Mouse (Mus musculus) ES-E14 (cell line): ENCODE results near the gene Pwp2. TPM values are rescaled to one million over a fixed set of nuclear protein-coding genes. Genes with fewer than 3 reads are reported as not detected.
A peak's percentile ranks its signal among the peaks of the same experiment; 100 is the strongest.

ENCODE experiments used
- DNase-seq: peaks from one replicate; pipeline ENCODE4 v3.0.0-alpha.2; 2013; ENCODE audit warnings: low read depth, low spot score
- H3K27ac ChIP-seq: 2 replicates; pipeline ENCODE4 v1.5.1; 2012; ENCODE audit warnings: low read depth, mild to moderate bottlenecking, low read length, moderate library complexity, mixed read lengths; ENCODE audit not compliant: poor library complexity, insufficient read depth, severe bottlenecking
- H3K36me3 ChIP-seq: 2 replicates; pipeline ENCODE4 v1.6.1; 2012; ENCODE audit warnings: mild to moderate bottlenecking, low read length, moderate library complexity, mixed read lengths; ENCODE audit not compliant: control insufficient read depth, poor library complexity, insufficient read depth, severe bottlenecking
- H3K4me1 ChIP-seq, 2 experiments: fragments of 150-350 bp in 1 of 2; sonication (generic) in 1 of 2; 2 replicates each; pipeline ENCODE4 v1.6.1; 2012; ENCODE audit warnings: low read length in 2 of 2, mild to moderate bottlenecking in 1 of 2, mixed read lengths in 1 of 2; ENCODE audit not compliant: control insufficient read depth in 2 of 2, insufficient read depth in 2 of 2, poor library complexity in 1 of 2
- H3K4me3 ChIP-seq, 2 experiments: fragments of 150-350 bp in 1 of 2; sonication (generic) in 1 of 2; 2 replicates each; pipeline ENCODE4 v1.5.1; 2012; ENCODE audit warnings: low read length in 2 of 2, low read depth in 1 of 2, mild to moderate bottlenecking in 1 of 2, mixed read lengths in 1 of 2; ENCODE audit not compliant: insufficient read depth in 1 of 2, poor library complexity in 1 of 2, severe bottlenecking in 1 of 2
- H3K9ac ChIP-seq: 2 replicates; pipeline ENCODE4 v1.6.1; 2012; ENCODE audit warnings: low read depth, mild to moderate bottlenecking, low read length, mixed read lengths; ENCODE audit not compliant: poor library complexity, insufficient read depth, severe bottlenecking
- H3K9me3 ChIP-seq: fragments of 150-350 bp; sonication (generic); 2 replicates; pipeline ENCODE4 v1.6.1; 2012; ENCODE audit warnings: low read depth, mild to moderate bottlenecking, low read length; ENCODE audit not compliant: control insufficient read depth, insufficient read depth
- CHD2 ChIP-seq: IDR thresholded peaks from 2 replicates; pipeline ENCODE4 v1.6.1; 2014; ENCODE audit warnings: mild to moderate bottlenecking, low read depth, low read length, inconsistent platforms
- HCFC1 ChIP-seq: IDR thresholded peaks from 2 replicates; pipeline ENCODE4 v1.6.1; 2012; ENCODE audit warnings: low read length, inconsistent platforms, borderline replicate concordance; ENCODE audit not compliant: insufficient read depth
- MAFK ChIP-seq: IDR thresholded peaks from 2 replicates; pipeline ENCODE4 v1.6.1; 2014; ENCODE audit warnings: mild to moderate bottlenecking, low read depth, low read length, inconsistent platforms; ENCODE audit not compliant: insufficient read depth
- ZC3H11A ChIP-seq: IDR thresholded peaks from 2 replicates; pipeline ENCODE4 v1.6.1; 2012; ENCODE audit warnings: low read depth, mild to moderate bottlenecking, inconsistent platforms, low read length, borderline replicate concordance
- ZNF384 ChIP-seq: IDR thresholded peaks from 2 replicates; pipeline ENCODE4 v1.6.1; 2012; ENCODE audit warnings: low read depth, low read length, inconsistent platforms
- in situ Hi-C, 2 experiments: fragments of 600-800 bp; cut with MboI; formaldehyde crosslinking; loops; one replicate each; pipeline ENCODE4 v1.15.1; 2025; ENCODE audit warnings: low sequenced_read_pairs in 2 of 2, inconsistent platforms in 1 of 2; ENCODE audit not compliant: unreplicated experiment in 2 of 2
- total RNA-seq: library from RNA; depleted of rRNA; stranded (reverse); fragments of 300-350 nt; gene quantifications from 2 replicates; pipeline ENCODE4 v1.2.3, GENCODE M21; 2012

Pwp2 gene
- total RNA-seq, 1 experiment, result 60.9 TPM

DNA sequence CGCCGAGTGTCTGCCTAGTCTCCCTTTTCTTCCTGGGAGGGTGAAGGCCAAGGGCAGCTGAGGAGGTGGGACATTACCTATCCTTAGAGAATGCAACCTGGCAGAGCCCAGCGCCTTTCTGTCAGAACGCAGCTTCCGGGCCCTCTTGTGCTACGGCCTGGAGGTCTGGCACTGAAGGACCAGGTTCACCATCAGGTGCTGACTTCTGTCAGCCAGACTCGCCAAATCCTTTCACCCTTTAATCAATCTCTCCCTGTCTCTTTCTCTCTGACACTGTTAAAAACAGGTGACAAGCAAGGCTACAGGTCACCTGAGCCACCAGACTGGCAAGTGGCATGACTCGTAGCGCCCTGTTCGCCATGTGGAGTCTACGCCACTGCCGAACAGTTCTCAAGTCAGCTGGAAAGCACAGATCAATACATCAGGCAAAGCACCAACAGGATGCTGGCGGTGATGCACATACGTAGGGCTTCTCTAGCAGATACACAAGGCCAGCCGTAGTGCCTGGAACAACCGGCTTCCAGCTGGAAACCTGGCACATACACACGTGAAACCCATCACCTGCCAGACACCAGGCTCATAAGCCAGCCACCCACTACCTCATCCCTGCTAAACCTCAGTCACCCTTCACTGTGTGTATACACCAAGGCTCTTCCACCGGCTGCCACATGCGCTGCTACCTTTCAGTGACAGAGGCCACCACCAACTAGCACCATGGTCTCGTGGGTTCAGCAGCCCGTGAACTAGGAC lies 19.5 kb downstream of the Pwp2 start:
- H3K4me3 ChIP-seq, result no peak overlapping the region
- no peak overlapping the region for H3K9ac ChIP-seq
- no peak overlapping the region for H3K27ac ChIP-seq
- H3K4me1 ChIP-seq, result peaks cover 0 to 3% of the 10 kb centered on the region in 2 experiments; a peak in 1 of 4 replicates
- H3K9me3 ChIP-seq, result no peaks in the 10 kb centered on the region
- in situ Hi-C loops, result loop anchor here in 1 of 2 experiments (10.0 kb wide), 1 partner anchor 141 kb away; no protein-coding TSS in a partner anchor
- H3K36me3 ChIP-seq, result peaks cover 18% of the 10 kb centered on the region
- no peak for DNase-seq
- no peak for TF ChIP-seq ZNF384
- no peak for TF ChIP-seq CHD2
- no peak for TF ChIP-seq MAFK
- no peak for TF ChIP-seq ZC3H11A
- no peak for TF ChIP-seq HCFC1

DNA sequence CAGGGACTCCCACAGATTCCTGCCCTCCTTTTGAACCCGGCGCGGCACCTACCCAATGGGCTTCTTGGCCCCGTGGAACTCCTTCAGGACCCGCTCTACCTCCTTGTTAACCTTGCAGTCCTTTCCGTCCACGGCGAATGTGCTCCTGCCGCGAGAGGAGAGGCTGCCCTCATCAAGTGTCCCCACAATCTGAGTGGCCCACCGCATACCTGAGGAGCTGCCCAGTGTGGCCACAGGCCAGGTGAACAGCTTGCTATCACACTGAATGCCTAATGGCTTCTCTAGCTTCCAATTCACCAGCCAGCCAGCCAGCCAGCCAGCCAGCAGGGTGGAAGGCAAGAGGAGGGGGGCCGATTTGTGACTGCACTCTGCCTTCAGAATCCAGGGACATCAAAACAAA lies 20.2 kb downstream of the Pwp2 start:
- in situ Hi-C loops, result loop anchor here (5.0 to 10.0 kb wide), 2 partner anchors 137 to 140 kb away; no protein-coding TSS in a partner anchor
- DNase-seq, result no peak
- peaks cover 0 to 3% of the 10 kb centered on the region in 2 experiments; a peak in 2 of 4 replicates for H3K4me1 ChIP-seq
- peaks cover 17% of the 10 kb centered on the region for H3K36me3 ChIP-seq
- H3K9me3 ChIP-seq, result no peaks in the 10 kb centered on the region
- TF ChIP-seq ZNF384 (no peak), HCFC1 (no peak), CHD2 (no peak), ZC3H11A (no peak)
- no peak overlapping the region for H3K9ac ChIP-seq
- no peak overlapping the region for H3K27ac ChIP-seq
- H3K4me3 ChIP-seq, result no peak overlapping the region

- Histone ChIP-seq H3K4me3 (no peak overlapping the region), H3K36me3 (peaks cover 17% of the 10 kb centered on the region), H3K4me1 (peaks cover 0 to 2% of the 10 kb centered on the region in 2 experiments; a peak in 2 of 4 replicates), H3K9me3 (no peaks in the 10 kb centered on the region), H3K9ac (no peak overlapping the region), H3K27ac (no peak overlapping the region)
- no peak for TF ChIP-seq MAFK
- no peak for TF ChIP-seq ZNF384
- TF ChIP-seq ZC3H11A, result no peak; the same call in 1 of the 2 replicates
- no peak for TF ChIP-seq CHD2
- no peak for TF ChIP-seq HCFC1
- in situ Hi-C loops, result loop anchor here (5.0 to 10.0 kb wide), 2 partner anchors 137 to 139 kb away; no protein-coding TSS in a partner anchor
- DNase-seq, result peak; percentile 63
Observed at GRCm38 (mm10) chr10:78163923-78164322, 21.0 kb downstream of the Pwp2 start.

DNA sequence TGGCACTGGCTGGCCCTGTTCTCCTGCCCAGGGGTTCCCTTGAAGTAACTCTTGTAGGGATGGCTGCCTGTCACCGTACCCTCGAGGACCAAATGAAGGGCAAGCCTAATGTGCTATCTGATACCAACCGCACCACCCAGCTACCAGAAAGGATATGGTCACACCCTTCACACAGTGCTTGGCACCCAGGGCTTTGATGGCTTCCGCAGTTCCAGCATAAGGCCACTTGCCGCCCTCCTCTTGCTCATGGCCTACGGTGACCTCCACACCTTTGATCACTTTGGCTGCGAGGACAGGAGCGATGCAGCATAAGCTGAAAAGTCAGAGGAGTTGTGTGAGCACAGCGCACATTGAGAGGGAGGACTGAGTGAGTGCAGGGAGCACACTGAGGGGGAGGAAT lies 21.7 kb downstream of the Pwp2 start:
- in situ Hi-C loops, result loop anchor here (5.0 to 10.0 kb wide), 2 partner anchors 136 to 138 kb away; no protein-coding TSS in a partner anchor
- TF ChIP-seq HCFC1 (no peak), ZC3H11A (no peak), CHD2 (no peak), MAFK (no peak), ZNF384 (no peak)
- DNase-seq, result no peak
- Histone ChIP-seq H3K4me1 (peaks cover 0 to 2% of the 10 kb centered on the region in 2 experiments; a peak in 2 of 4 replicates), H3K36me3 (peaks cover 17% of the 10 kb centered on the region), H3K27ac (no peak overlapping the region), H3K9me3 (no peaks in the 10 kb centered on the region), H3K4me3 (no peak overlapping the region), H3K9ac (no peak overlapping the region)
